Mouse (Mus musculus): ENCODE measurements around the gene Tlx2. TPM values are rescaled to one million over a fixed set of nuclear protein-coding genes. Genes with fewer than 3 reads are reported as not detected.

Gene Tlx2
- total and polyA plus RNA-seq, 3 experiments: not detected

DNA sequence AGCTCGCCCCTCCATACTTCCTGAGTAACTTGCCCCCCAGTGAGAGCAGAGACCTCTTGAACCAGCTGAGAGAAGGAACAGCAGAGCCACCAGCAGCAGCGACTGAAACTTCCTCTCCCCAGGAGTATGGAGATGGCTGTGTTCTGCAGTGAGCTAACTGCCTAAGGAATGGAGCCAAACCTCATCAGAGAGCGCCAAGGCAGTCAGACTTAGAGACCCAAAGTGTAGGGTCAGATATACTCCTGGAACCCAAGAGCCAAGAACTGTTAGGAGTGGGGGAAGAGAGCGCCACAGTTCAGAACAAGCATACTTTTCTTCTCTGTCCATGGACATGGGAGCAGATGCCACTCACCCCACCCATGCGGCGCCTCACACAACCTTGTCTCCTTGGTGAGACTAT lies 3.7 kb downstream of the Tlx2 start:
- in situ Hi-C loops (cut with MboI; ENCODE audit: low pct_ligation_motif_present, low pct_unique_long_range_greater_than_20kb, low sequenced_read_pairs) (no loop called here), dilution Hi-C loops (cut with MboI; ENCODE audit: extremely low pct_ligation_motif_present, extremely low pct_unique_long_range_greater_than_20kb, low sequenced_read_pairs) (no loop called here)
- Histone ChIP-seq H3K9ac (ENCODE audit: insufficient read depth, low read depth) (no peak overlapping the region), H3K4me3 (replicated peaks in 1 of 3; ENCODE audit: low read depth in 2 of 3, low read length in 2 of 3, poor library complexity in 1 of 3) (no peak overlapping the region), H3K9me3 (replicated peaks; ENCODE audit: low read length) (peaks cover 32% of the 10 kb centered on the region), H3K27ac (ENCODE audit: insufficient read depth, low read depth) (no peak overlapping the region), H3K36me3 (replicated peaks in 1 of 2; ENCODE audit: control insufficient read depth in 1 of 2, insufficient read depth in 1 of 2, low read length in 1 of 2) (peaks cover 0 to 38% of the 10 kb centered on the region in 2 experiments), H3K79me2 (replicated peaks; ENCODE audit: control insufficient read depth, extremely low read depth, insufficient read depth, poor library complexity, severe bottlenecking) (no peaks in the 10 kb centered on the region), H3K27me3 (replicated peaks) (no peaks in the 10 kb centered on the region), H3K4me2 (ENCODE audit: insufficient read depth, low read depth, poor library complexity, severe bottlenecking) (no peak overlapping the region), H3K4me1 (ENCODE audit: control insufficient read depth in 1 of 2, insufficient read depth in 2 of 2) (no peaks in the 10 kb centered on the region)
- no peak for DNase-seq (ENCODE audit: extremely low read depth)
- TF ChIP-seq MAZ (IDR thresholded peaks at IDR 0.05; ENCODE audit: low read depth, low read length) (no peak), ZKSCAN1 (IDR thresholded peaks at IDR 0.05; ENCODE audit: borderline replicate concordance, low read depth, low read length) (no peak), MEF2A (IDR thresholded peaks at IDR 0.05; ENCODE audit: borderline replicate concordance, low read depth, low read length) (no peak), UBTF (IDR thresholded peaks at IDR 0.05; ENCODE audit: low read depth, low read length) (no peak), SIN3A (IDR thresholded peaks at IDR 0.05; ENCODE audit: low read length) (no peak), IRF4 (IDR thresholded peaks at IDR 0.05; ENCODE audit: low read depth, low read length) (no peak), USF2 (conservative IDR thresholded peaks at IDR 0.05; ENCODE audit: low read depth, low read length) (no peak), ZMIZ1 (IDR thresholded peaks at IDR 0.05; ENCODE audit: low read depth, low read length) (no peak), ELF1 (IDR thresholded peaks at IDR 0.05; ENCODE audit: low read depth, low read length) (no peak)

- dilution Hi-C loops (cut with MboI; ENCODE audit: extremely low pct_ligation_motif_present, extremely low pct_unique_long_range_greater_than_20kb, low sequenced_read_pairs) (no loop called here), in situ Hi-C loops (cut with MboI; ENCODE audit: low pct_ligation_motif_present, low pct_unique_long_range_greater_than_20kb, low sequenced_read_pairs) (no loop called here)
- H3K9ac ChIP-seq (ENCODE audit: insufficient read depth, low read depth): no peak overlapping the region
- H3K4me1 ChIP-seq (ENCODE audit: control insufficient read depth in 1 of 2, insufficient read depth in 2 of 2): no peaks in the 10 kb centered on the region
- peaks cover 0 to 42% of the 10 kb centered on the region in 2 experiments for H3K36me3 ChIP-seq (replicated peaks in 1 of 2; ENCODE audit: control insufficient read depth in 1 of 2, insufficient read depth in 1 of 2, low read length in 1 of 2)
- H3K27ac ChIP-seq (ENCODE audit: insufficient read depth, low read depth): no peak overlapping the region
- H3K9me3 ChIP-seq (replicated peaks; ENCODE audit: low read length): peaks cover 27% of the 10 kb centered on the region
- DNase-seq (ENCODE audit: extremely low read depth): no peak
- no peaks in the 10 kb centered on the region for H3K27me3 ChIP-seq (replicated peaks)
- no peak overlapping the region for H3K4me3 ChIP-seq (replicated peaks in 1 of 3; ENCODE audit: low read depth in 2 of 3, low read length in 2 of 3, poor library complexity in 1 of 3)
- no peaks in the 10 kb centered on the region for H3K79me2 ChIP-seq (replicated peaks; ENCODE audit: control insufficient read depth, extremely low read depth, insufficient read depth, poor library complexity, severe bottlenecking)
- TF ChIP-seq MAX (IDR thresholded peaks at IDR 0.05; ENCODE audit: low read length): no peak
- no peak for TF ChIP-seq MEF2A (IDR thresholded peaks at IDR 0.05; ENCODE audit: borderline replicate concordance, low read depth, low read length)
- no peak for TF ChIP-seq MAFK (IDR thresholded peaks at IDR 0.05; ENCODE audit: insufficient replicate concordance, low read length)
- TF ChIP-seq E2F4 (IDR thresholded peaks at IDR 0.05; ENCODE audit: insufficient replicate concordance, low read depth, low read length): no peak
- no peak for TF ChIP-seq ZMIZ1 (IDR thresholded peaks at IDR 0.05; ENCODE audit: low read depth, low read length)
- TF ChIP-seq ZKSCAN1 (IDR thresholded peaks at IDR 0.05; ENCODE audit: borderline replicate concordance, low read depth, low read length): no peak
- TF ChIP-seq ZNF384 (IDR thresholded peaks at IDR 0.05; ENCODE audit: low read depth, low read length): no peak
- no peak for TF ChIP-seq IRF4 (IDR thresholded peaks at IDR 0.05; ENCODE audit: low read depth, low read length)
- TF ChIP-seq POLR2AphosphoS2 (IDR thresholded peaks at IDR 0.05; ENCODE audit: low read depth, low read length): no peak
- TF ChIP-seq CHD2 (IDR thresholded peaks at IDR 0.05; ENCODE audit: low read length): no peak
- TF ChIP-seq ELF1 (IDR thresholded peaks at IDR 0.05; ENCODE audit: low read depth, low read length): no peak
- no peak for TF ChIP-seq TCF12 (IDR thresholded peaks at IDR 0.05; ENCODE audit: low read depth, low read length)
- TF ChIP-seq MAZ (IDR thresholded peaks at IDR 0.05; ENCODE audit: low read depth, low read length): no peak
- TF ChIP-seq EP300 (IDR thresholded peaks at IDR 0.05; ENCODE audit: low read length): no peak
- no peak for TF ChIP-seq ZC3H11A (IDR thresholded peaks at IDR 0.05; ENCODE audit: low read depth, low read length)
- no peak for TF ChIP-seq RCOR1 (conservative IDR thresholded peaks at IDR 0.05; ENCODE audit: low read depth, low read length)
- H3K4me2 ChIP-seq (ENCODE audit: insufficient read depth, low read depth, poor library complexity, severe bottlenecking): no peak overlapping the region
Observed at GRCm38 (mm10) chr6:83065995-83066394, 4.1 kb downstream of the Tlx2 start.

Measured in CH12.LX (cell line).